Mouse (Mus musculus): ENCODE results near the gene Syce2.
"Not testable (repeated sequence)": the region's sequence is repeated elsewhere in the genome, so short reads cannot be mapped to it uniquely, and the experiment has no call there.

The Syce2 gene

GRCm38 (mm10) chr8:84901752-84902151 is 29.8 kb downstream of the Syce2 start, which contains the start of gene Klf1:
Gene Klf1 (plus strand): TSS chr8:84901928.
- DNase-seq (ENCODE audit: low spot score in 2 of 2) = peak; percentile 59 to 72

- DNase-seq (ENCODE audit: low spot score in 2 of 2) = no peak
Measured at GRCm38 (mm10) chr8:84902367-84902919, 30.5 kb downstream of the Syce2 start.

GRCm38 (mm10) chr8:84902920-84903661 is 31.2 kb downstream of the Syce2 start:
- DNase-seq (ENCODE audit: low spot score in 2 of 2) = peak; percentile 89

GRCm38 (mm10) chr8:84904351-84904750 is 32.4 kb downstream of the Syce2 start:
- DNase-seq (ENCODE audit: low spot score in 2 of 2) = no peak

- no peak for DNase-seq (ENCODE audit: low spot score in 2 of 2)
Measured at GRCm38 (mm10) chr8:84907037-84907436, 35.1 kb downstream of the Syce2 start.

GRCm38 (mm10) chr8:84907493-84907892 is 35.6 kb downstream of the Syce2 start:
- DNase-seq (ENCODE audit: low spot score in 2 of 2) = no peak

GRCm38 (mm10) chr8:84907979-84908378 is 36.1 kb downstream of the Syce2 start:
- DNase-seq (ENCODE audit: low spot score in 2 of 2) = not testable (repeated sequence)

GRCm38 (mm10) chr8:84908421-84909161 is 36.7 kb downstream of the Syce2 start, which contains the start of gene Dnase2a:
Gene Dnase2a (plus strand): TSS chr8:84908560.
- peak; percentile 99 for DNase-seq (ENCODE audit: low spot score in 2 of 2)

GRCm38 (mm10) chr8:84909162-84909767 is 37.4 kb downstream of the Syce2 start:
- no peak for DNase-seq (ENCODE audit: low spot score in 2 of 2)

- peak in 1 of 2 experiments; percentile 39 for DNase-seq (ENCODE audit: low spot score in 2 of 2)
Measured at GRCm38 (mm10) chr8:84909949-84910348, 38.0 kb downstream of the Syce2 start.

- no peak for DNase-seq (ENCODE audit: low spot score in 2 of 2)
Measured at GRCm38 (mm10) chr8:84910551-84910950, 38.6 kb downstream of the Syce2 start.

GRCm38 (mm10) chr8:84911854-84912253 is 39.9 kb downstream of the Syce2 start:
- no peak for DNase-seq (ENCODE audit: low spot score in 2 of 2)

GRCm38 (mm10) chr8:84912391-84912790 is 40.5 kb downstream of the Syce2 start:
- DNase-seq (ENCODE audit: low spot score in 2 of 2) = peak in 1 of 2 experiments; percentile 11

- DNase-seq (ENCODE audit: low spot score in 2 of 2) = peak; percentile 92 to 93
Measured at GRCm38 (mm10) chr8:84912895-84913501, 41.1 kb downstream of the Syce2 start.

GRCm38 (mm10) chr8:84913502-84913900 is 41.6 kb downstream of the Syce2 start:
- DNase-seq (ENCODE audit: low spot score in 2 of 2) = peak; percentile 60 to 66

GRCm38 (mm10) chr8:84913960-84914359 is 42.0 kb downstream of the Syce2 start:
- DNase-seq (ENCODE audit: low spot score in 2 of 2) = peak; percentile 42 to 62

GRCm38 (mm10) chr8:84915269-84915668 is 43.4 kb downstream of the Syce2 start:
- DNase-seq (ENCODE audit: low spot score in 2 of 2) = no peak

GRCm38 (mm10) chr8:84917781-84918180 is 45.9 kb downstream of the Syce2 start:
- DNase-seq (ENCODE audit: low spot score in 2 of 2) = no peak

- no peak for DNase-seq (ENCODE audit: low spot score in 2 of 2)
Measured at GRCm38 (mm10) chr8:84918646-84919045, 46.7 kb downstream of the Syce2 start.

- DNase-seq (ENCODE audit: low spot score in 2 of 2) = no peak
Measured at GRCm38 (mm10) chr8:84921596-84921995, 49.7 kb downstream of the Syce2 start.

GRCm38 (mm10) chr8:84925557-84925956 is 53.6 kb downstream of the Syce2 start:
- DNase-seq (ENCODE audit: low spot score in 2 of 2) = no peak

- DNase-seq (ENCODE audit: low spot score in 2 of 2) = no peak
Measured at GRCm38 (mm10) chr8:84927513-84927912, 55.6 kb downstream of the Syce2 start.

All from spleen, postnatal 36 days (tissue).